Mouse (Mus musculus) heart, embryonic 12.5 days (tissue): Measurements from ENCODE around the gene Tspan31. TPM values are rescaled to one million over a fixed set of nuclear protein-coding genes. Genes with fewer than 3 reads are reported as not detected.

Experiments used
- ATAC-seq: fragments of 200-750 bp; cut with Nextera tagmentation; 2 replicates; pipeline ENCODE4 v1.8.0; 2017; ENCODE audit warnings: moderate TSS enrichment, moderate library complexity; ENCODE audit not compliant: insufficient number of reproducible peaks, low FRiP score
- H3K27ac ChIP-seq: fragments of 300-500 bp; sonication (generic); 2 replicates; pipeline ENCODE4 v1.5.1; 2016; ENCODE audit warnings: mild to moderate bottlenecking, moderate library complexity; ENCODE audit not compliant: poor library complexity, severe bottlenecking
- H3K27me3 ChIP-seq: fragments of 300-500 bp; sonication (generic); replicated peaks from 2 replicates; pipeline ENCODE4 v1.6.1; 2016; ENCODE audit warnings: mild to moderate bottlenecking, moderate library complexity
- H3K36me3 ChIP-seq: fragments of 300-500 bp; sonication (generic); 2 replicates; pipeline ENCODE4 v1.6.1; 2016; ENCODE audit warnings: mild to moderate bottlenecking, moderate library complexity
- H3K4me1 ChIP-seq: fragments of 300-500 bp; sonication (generic); replicated peaks from 2 replicates; pipeline ENCODE4 v1.6.1; 2016; ENCODE audit warnings: mild to moderate bottlenecking
- H3K4me2 ChIP-seq: fragments of 300-500 bp; sonication (generic); 2 replicates; pipeline ENCODE4 v1.6.1; 2016; ENCODE audit warnings: mild to moderate bottlenecking, moderate library complexity
- H3K4me3 ChIP-seq: fragments of 300-500 bp; sonication (generic); 2 replicates; pipeline ENCODE4 v1.5.1; 2016; ENCODE audit warnings: mild to moderate bottlenecking
- H3K9ac ChIP-seq: fragments of 300-500 bp; sonication (generic); 2 replicates; pipeline ENCODE4 v1.6.1; 2016; ENCODE audit warnings: mild to moderate bottlenecking, moderate library complexity
- H3K9me3 ChIP-seq: fragments of 300-500 bp; sonication (generic); replicated peaks from 2 replicates; pipeline ENCODE4 v1.6.1; 2016; ENCODE audit warnings: mild to moderate bottlenecking, moderate library complexity
- WGBS: fragments of 180-500 bp; shearing (Covaris S2); methylation state at CpG from one replicate; pipeline ENCODE4 v1.1.7; 2016; 5-methylcytosine and 5-hydroxymethylcytosine counted together
- polyA plus RNA-seq: library from polyadenylated mRNA; unstranded; fragments of >200 nt; fragmentation: Nextera tagmentation; extraction: Ambion mirVana; gene quantifications from 2 replicates; pipeline ENCODE4 v1.2.1, GENCODE M21; 2016

Tspan31 gene
- polyA plus RNA-seq, 1 experiment from 2014 or later = 119 TPM

- Histone ChIP-seq H3K36me3 (peaks cover 11% of the 10 kb centered on the region), H3K4me1 (peaks cover 22% of the 10 kb centered on the region), H3K9ac (no peak overlapping the region), H3K27me3 (peaks cover 65% of the 10 kb centered on the region), H3K9me3 (no peaks in the 10 kb centered on the region), H3K27ac (no peak overlapping the region), H3K4me3 (peak overlapping the region; percentile 15; the same call in 1 of the 2 replicates), H3K4me2 (peak overlapping the region; percentile 42)
- WGBS = 2% methylated on average over 29 of the region's 29 CpGs
- no peak for ATAC-seq
Observed at GRCm38 (mm10) chr10:127049395-127050118, 20.5 kb downstream of the Tspan31 start.

GRCm38 (mm10) chr10:127048608-127049394 is 21.3 kb downstream of the Tspan31 start:
- Histone ChIP-seq H3K9ac (no peak overlapping the region), H3K27me3 (peaks cover 65% of the 10 kb centered on the region)
- WGBS = 4% methylated on average over 35 of the region's 35 CpGs

GRCm38 (mm10) chr10:127047954-127048353 is 22.1 kb downstream of the Tspan31 start, which contains the start of gene Cyp27b1:
Gene Cyp27b1 (plus strand): TSS chr10:127048250.
- peaks cover 22% of the 10 kb centered on the region for H3K36me3 ChIP-seq
- H3K27ac ChIP-seq = no peak within 1 kb of the TSS
- 35% methylated on average over 5 of the region's 5 CpGs for WGBS
- H3K9ac ChIP-seq = no peak within 1 kb of the TSS
- H3K27me3 ChIP-seq = peaks cover 60% of the 10 kb centered on the region
- ATAC-seq = no peak
- 0 out of 2 replicates have a peak within 1 kb of the TSS, but pooled peaks have one; percentile 15 for H3K4me3 ChIP-seq
- peaks cover 22% of the 10 kb centered on the region for H3K4me1 ChIP-seq
- peak within 1 kb of the TSS; percentile 42 for H3K4me2 ChIP-seq
- no peaks in the 10 kb centered on the region for H3K9me3 ChIP-seq

More at GRCm38 (mm10) chr10:127048608-127049394, 21.3 kb downstream of the Tspan31 start:
- Histone ChIP-seq H3K36me3 (peaks cover 17% of the 10 kb centered on the region), H3K9me3 (no peaks in the 10 kb centered on the region), H3K4me2 (peak overlapping the region; percentile 42), H3K27ac (no peak overlapping the region), H3K4me1 (peaks cover 22% of the 10 kb centered on the region), H3K4me3 (peak overlapping the region; percentile 15; the same call in 1 of the 2 replicates)
- no peak for ATAC-seq

GRCm38 (mm10) chr10:127043187-127043586 is 26.9 kb downstream of the Tspan31 start:
- Histone ChIP-seq H3K27ac (no peak overlapping the region), H3K4me1 (peaks cover 5% of the 10 kb centered on the region), H3K4me3 (no peak overlapping the region), H3K27me3 (peaks cover 21% of the 10 kb centered on the region), H3K9me3 (no peaks in the 10 kb centered on the region), H3K4me2 (no peak overlapping the region), H3K36me3 (peaks cover 22% of the 10 kb centered on the region), H3K9ac (no peak overlapping the region)
- ATAC-seq = no peak
- 90% methylated on average over 6 of the region's 6 CpGs for WGBS

- Histone ChIP-seq H3K9ac (peak overlapping the region; percentile 77), H3K9me3 (no peaks in the 10 kb centered on the region), H3K4me2 (peak overlapping the region; percentile 98), H3K27me3 (peaks cover 19% of the 10 kb centered on the region), H3K36me3 (peaks cover 22% of the 10 kb centered on the region), H3K4me1 (peaks cover 5% of the 10 kb centered on the region), H3K4me3 (peak overlapping the region; percentile 78), H3K27ac (no peak overlapping the region)
- WGBS = 21% methylated on average over 5 of the region's 5 CpGs
- no peak for ATAC-seq
Observed at GRCm38 (mm10) chr10:127042468-127043115, 27.5 kb downstream of the Tspan31 start.

GRCm38 (mm10) chr10:127041774-127042338 is 28.2 kb downstream of the Tspan31 start:
- WGBS = under 1% methylated on average over 44 of the region's 44 CpGs
- H3K9me3 ChIP-seq = no peaks in the 10 kb centered on the region
- no peak overlapping the region for H3K27ac ChIP-seq
- H3K27me3 ChIP-seq = peaks cover 15% of the 10 kb centered on the region
- H3K36me3 ChIP-seq = peaks cover 22% of the 10 kb centered on the region
- H3K4me1 ChIP-seq = peaks cover 5% of the 10 kb centered on the region
- peak; percentile 88 for ATAC-seq
- peak overlapping the region; percentile 78 for H3K4me3 ChIP-seq
- peak overlapping the region; percentile 77 for H3K9ac ChIP-seq
- peak overlapping the region; percentile 98 for H3K4me2 ChIP-seq

- Histone ChIP-seq H3K27ac (no peak within 1 kb of the TSS), H3K27me3 (peaks cover 15% of the 10 kb centered on the region), H3K4me3 (peak within 1 kb of the TSS; percentile 78), H3K9ac (peak within 1 kb of the TSS; percentile 77), H3K4me1 (peaks cover 5% of the 10 kb centered on the region), H3K9me3 (no peaks in the 10 kb centered on the region), H3K36me3 (peaks cover 22% of the 10 kb centered on the region), H3K4me2 (peak within 1 kb of the TSS; percentile 98)
- peak; percentile 58 for ATAC-seq
- WGBS = under 1% methylated on average over 28 of the region's 28 CpGs
Observed at GRCm38 (mm10) chr10:127041274-127041766, 28.7 kb downstream of the Tspan31 start, which contains the start of the genes Mettl1 and Eef1akmt3. Gene Mettl1 (plus strand): TSS chr10:127041414. Gene Eef1akmt3 (minus strand): TSS chr10:127041513.

GRCm38 (mm10) chr10:127040569-127041214 is 29.4 kb downstream of the Tspan31 start:
- no peaks in the 10 kb centered on the region for H3K9me3 ChIP-seq
- H3K36me3 ChIP-seq = peaks cover 18% of the 10 kb centered on the region
- no peak for ATAC-seq
- 2% methylated on average over 20 of the region's 20 CpGs for WGBS
- peak overlapping the region; percentile 77 for H3K9ac ChIP-seq
- H3K4me1 ChIP-seq = peaks cover 5% of the 10 kb centered on the region
- H3K4me3 ChIP-seq = peak overlapping the region; percentile 78
- H3K27me3 ChIP-seq = peaks cover 18% of the 10 kb centered on the region
- no peak overlapping the region for H3K27ac ChIP-seq
- peak overlapping the region; percentile 98 for H3K4me2 ChIP-seq

- no peak overlapping the region for H3K4me3 ChIP-seq
- H3K27me3 ChIP-seq = peaks cover 18% of the 10 kb centered on the region
- H3K9ac ChIP-seq = no peak overlapping the region
- WGBS = 73% methylated on average over 12 of the region's 12 CpGs
- no peak overlapping the region for H3K27ac ChIP-seq
- no peaks in the 10 kb centered on the region for H3K36me3 ChIP-seq
- H3K4me2 ChIP-seq = no peak overlapping the region
- H3K4me1 ChIP-seq = peaks cover 3% of the 10 kb centered on the region
- ATAC-seq = no peak
- H3K9me3 ChIP-seq = no peaks in the 10 kb centered on the region
Observed at GRCm38 (mm10) chr10:127037641-127038040, 32.4 kb downstream of the Tspan31 start.

GRCm38 (mm10) chr10:127036273-127036672 is 33.8 kb downstream of the Tspan31 start:
- Histone ChIP-seq H3K36me3 (no peaks in the 10 kb centered on the region), H3K9ac (no peak overlapping the region), H3K4me1 (no peaks in the 10 kb centered on the region; the same call in 1 of the 2 replicates), H3K4me3 (no peak overlapping the region), H3K27me3 (peaks cover 18% of the 10 kb centered on the region), H3K27ac (no peak overlapping the region), H3K9me3 (no peaks in the 10 kb centered on the region), H3K4me2 (no peak overlapping the region)
- 78% methylated on average over 12 of the region's 12 CpGs for whole genome bisulfite sequencing
- ATAC-seq = no peak
